Mouse (Mus musculus) retina, embryonic 14.5 days (tissue): ENCODE results near the gene Btbd16.
A peak's percentile ranks its signal among the peaks of the same experiment; 100 is the strongest.

Experiments
- DNase-seq: peaks from one replicate; pipeline ENCODE4 v3.0.0-alpha.2; 2015; ENCODE audit warnings: low spot score

Btbd16 gene

GRCm38 (mm10) chr7:130773914-130774630, at the start of gene Btbd16:
TSS of gene Btbd16 (plus strand) at chr7:130774069.
- DNase-seq = no peak

DNA sequence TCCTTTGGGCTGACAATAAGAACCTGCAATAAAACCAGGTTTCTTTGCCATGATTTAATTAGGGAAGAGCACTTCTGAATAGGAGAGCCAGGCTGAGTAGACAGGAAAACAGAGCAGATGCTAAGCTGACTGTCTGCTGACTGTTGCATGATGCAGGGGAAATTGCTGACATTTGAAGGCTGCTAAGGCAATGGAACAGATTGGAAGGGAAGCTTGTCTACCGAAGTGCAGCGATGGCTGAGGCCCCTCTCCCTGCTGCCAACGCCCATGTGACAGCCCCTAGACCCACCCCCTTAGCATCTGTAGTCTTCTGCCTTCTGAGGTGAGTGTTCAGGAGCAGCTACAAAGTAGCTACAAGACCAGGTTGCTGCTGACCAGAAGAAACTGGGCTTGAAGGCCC, 47.7 kb upstream of the Btbd16 start:
- no peak for DNase-seq

DNA sequence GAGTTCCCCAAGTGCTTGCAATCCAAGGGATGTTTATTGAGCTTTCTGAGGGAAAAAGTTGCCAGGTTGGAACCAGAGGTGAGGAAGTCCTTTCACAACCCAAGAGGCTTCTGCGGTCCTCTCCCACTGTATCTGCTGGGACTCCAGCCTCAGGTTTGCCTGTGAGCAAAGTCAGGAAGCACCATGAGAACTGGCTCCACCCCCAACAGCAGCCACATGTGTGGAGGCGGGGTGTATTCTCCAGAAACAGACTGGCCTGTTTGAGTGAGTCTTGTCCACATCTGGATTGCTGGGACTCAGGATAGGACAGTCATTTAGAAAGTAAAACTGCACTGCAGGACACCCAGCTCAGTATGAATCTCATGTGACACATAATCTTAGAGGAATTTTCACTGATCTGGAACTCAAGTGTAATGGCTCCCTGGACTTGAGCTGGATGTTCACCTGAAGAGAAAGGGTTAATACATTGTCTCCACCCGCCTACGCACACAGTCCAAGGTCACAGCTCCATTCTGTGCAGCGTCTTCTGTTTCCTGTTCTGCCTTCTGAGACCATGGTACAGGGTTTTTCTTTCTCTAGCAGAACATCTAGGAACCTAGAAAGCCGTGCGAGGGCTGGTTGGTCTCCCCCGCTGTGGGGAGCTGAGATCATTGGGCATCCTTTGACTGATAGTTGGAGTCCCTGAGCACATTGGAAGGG, 47.0 kb upstream of the Btbd16 start:
- no peak for DNase-seq

- no peak for DNase-seq
These were observed 46.3 kb upstream of the Btbd16 start for GRCm38 (mm10) chr7:130727560-130727959.

- DNase-seq = no peak
These were observed 42.1 kb upstream of the Btbd16 start for GRCm38 (mm10) chr7:130731792-130732191.

GRCm38 (mm10) chr7:130732908-130733307, 41.0 kb upstream of the Btbd16 start:
- DNase-seq = no peak

- DNase-seq = no peak
These were observed 40.4 kb upstream of the Btbd16 start for GRCm38 (mm10) chr7:130733423-130733822.

DNA sequence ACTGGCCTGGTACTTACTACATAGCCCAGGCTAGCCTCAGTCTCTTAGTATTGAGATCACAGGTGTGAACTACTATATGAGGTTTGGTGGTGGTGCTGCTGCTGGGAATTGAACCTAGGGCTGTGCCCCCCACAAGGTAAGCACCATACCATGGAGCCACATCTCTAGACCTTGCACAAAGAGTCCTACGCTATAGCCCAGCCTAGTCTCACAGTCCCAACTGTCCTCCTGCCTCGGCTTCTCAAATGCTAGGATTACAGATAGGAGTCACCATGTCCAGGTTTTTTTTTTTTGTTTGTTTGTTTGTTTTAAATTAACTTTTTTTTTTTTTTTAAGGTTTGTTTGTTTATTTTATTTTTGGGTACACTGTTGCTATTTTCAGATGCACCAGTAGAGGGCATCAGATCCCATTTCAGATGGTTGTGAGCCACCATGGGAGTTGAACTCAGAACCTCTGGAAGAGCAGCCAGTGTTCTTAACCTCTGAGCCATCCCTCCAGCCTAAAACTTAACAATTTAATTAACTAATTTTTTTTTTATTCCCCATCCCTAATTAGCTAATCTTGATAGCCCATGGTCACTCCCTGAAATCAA, 39.6 kb upstream of the Btbd16 start:
- DNase-seq = no peak

DNA sequence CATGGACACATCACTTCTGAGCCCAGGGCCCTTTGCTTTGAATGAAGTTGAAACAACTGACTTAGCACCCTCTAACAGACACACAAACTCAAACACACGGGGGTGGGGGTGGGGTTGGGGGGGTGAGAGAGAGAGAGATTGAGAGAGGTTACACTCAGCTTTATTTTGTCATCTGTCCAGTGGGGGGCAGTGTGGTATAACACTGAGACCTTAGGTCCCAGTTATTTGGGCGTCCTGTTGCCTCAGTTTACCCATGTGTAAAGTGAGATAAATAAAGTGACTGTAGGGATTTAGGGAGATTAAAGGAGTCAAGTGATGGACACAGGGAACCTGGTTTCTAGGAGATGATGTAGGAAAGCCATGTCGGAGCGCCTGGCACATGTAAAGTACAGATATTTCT, 32.8 kb upstream of the Btbd16 start:
- peak; percentile 44 for DNase-seq

GRCm38 (mm10) chr7:130743239-130744025, 30.4 kb upstream of the Btbd16 start:
- DNase-seq = no peak

- DNase-seq = no peak
These were observed 24.7 kb upstream of the Btbd16 start for GRCm38 (mm10) chr7:130749165-130749564.

DNA sequence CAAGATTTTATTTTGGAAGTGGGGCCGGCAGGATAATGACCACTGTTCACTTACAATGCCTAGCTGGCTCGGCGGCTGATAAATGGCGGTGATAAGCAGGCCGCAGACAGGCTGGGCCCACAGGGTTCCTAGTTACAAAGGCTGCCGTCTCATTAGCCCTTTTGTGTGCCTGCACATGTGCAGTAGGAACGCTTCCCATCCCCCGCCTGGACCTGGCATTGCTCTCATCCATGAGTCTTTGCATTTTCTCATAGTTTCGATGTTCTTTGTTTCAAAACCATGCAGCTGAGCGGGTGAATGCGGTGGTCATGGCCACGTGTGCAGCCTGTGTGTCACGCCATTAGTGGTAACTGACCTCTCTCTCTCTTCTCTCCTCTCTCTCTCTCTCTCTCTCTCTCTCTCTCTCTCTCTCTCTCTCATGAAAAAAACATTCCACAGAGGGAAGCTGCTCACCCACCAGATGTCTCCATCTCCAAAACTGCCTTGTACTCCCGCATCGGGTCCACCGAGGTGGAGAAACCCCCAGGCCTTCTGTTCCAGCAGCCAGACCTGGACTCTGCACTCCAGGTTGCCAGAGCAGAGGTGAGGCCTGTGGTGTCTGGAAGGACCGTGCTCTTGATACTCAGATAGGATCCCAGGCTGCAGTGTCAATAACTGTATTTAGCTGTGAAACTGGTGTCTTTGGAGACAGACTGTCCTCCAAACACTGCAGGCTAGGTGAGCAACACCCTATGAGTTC, 22.9 kb upstream of the Btbd16 start:
- DNase-seq = peak; percentile 77

GRCm38 (mm10) chr7:130751678-130752077, 22.2 kb upstream of the Btbd16 start:
- DNase-seq = peak; percentile 53

DNA sequence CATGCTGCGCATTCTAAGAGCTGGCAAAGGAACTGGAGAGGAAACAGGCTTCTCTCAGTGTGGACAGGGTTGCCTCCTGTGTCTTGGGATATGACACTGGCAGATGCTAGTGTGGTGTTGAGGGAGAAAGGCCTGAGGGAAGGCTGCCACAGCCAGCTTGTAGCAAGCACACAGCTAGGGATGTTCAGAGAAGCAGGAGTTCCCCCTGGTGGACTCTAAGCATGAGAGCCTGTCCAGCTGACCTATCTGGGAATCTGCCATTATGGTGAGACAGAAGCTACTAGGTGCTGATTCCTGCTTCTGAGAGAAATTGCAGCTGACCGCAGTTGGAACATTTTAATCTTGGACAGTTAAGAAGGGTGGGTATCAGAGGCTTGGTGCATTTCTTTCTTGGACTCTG, 19.1 kb upstream of the Btbd16 start:
- DNase-seq = peak; percentile 74

DNA sequence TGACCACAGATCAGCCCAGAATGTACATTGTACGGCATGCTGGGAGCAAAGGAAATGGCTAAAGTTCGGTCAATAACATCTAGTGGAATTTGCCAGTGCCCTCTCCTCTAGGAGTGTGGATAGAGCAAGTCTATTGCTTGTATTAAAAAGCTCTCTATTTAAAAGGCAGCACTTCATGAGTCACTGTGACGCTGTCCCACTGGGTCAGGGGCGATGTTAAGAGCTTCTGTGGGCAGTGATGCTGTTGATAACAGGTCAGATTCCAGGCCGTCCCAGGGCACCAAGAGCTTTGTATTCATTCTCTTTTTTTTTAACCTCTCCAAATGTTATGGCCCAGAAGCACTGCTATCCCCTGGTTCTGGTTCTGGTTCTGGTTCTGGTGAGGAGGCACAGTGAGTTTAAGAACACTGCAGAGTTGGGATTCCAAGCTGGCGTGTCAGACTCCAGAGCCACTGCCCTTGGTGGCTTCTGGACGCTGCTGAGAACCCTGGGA, 17.5 kb upstream of the Btbd16 start:
- DNase-seq = no peak

GRCm38 (mm10) chr7:130757326-130757865, 16.5 kb upstream of the Btbd16 start:
- DNase-seq = no peak

GRCm38 (mm10) chr7:130762071-130762897, 11.6 kb upstream of the Btbd16 start:
- DNase-seq = peak; percentile 91

DNA sequence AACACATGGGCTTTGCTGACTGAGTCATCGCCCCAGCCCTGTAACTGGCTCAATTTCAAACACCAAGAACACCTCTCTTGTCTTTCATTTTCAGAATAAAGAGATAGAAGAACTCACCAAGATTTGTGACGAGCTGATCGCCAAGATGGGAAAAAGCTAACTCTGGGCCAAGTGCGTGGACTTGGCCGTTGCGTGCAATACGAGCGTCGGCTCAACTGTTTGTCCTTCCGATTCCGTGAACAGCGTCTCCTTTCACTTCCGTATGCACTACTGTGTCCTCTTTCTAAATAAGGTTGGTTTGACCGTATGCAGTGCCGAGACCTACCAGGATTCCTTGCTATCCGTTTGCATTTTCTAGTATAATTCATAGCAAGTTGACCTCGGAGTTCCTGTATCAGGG, 9.7 kb upstream of the Btbd16 start:
- DNase-seq = no peak

- no peak for DNase-seq
These were observed 7.3 kb upstream of the Btbd16 start for GRCm38 (mm10) chr7:130766411-130767170.

DNA sequence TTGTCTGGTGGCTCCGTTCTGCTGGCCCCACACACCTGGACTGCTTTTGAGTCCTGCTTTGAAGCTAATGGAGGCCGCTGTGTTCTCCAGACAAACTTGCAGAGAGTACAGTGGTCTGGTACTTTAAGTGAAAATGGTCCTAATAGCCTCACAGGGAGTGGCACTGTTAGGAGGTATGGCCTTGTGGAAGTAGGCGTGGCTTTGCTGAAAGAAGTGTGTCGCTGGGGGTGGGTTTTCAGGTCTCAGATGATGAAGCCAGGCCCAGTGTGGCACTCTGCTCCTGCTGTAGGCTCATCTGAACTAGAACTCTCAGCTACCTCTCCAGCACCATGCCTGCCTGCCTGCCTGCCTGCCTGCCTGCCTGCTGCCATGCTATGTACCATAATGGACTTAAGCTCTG, 5.7 kb upstream of the Btbd16 start:
- DNase-seq = no peak
